Mouse (Mus musculus) bone marrow macrophage, adult 2 months (primary cell): ENCODE measurements around the gene Pdia2. TPM values are rescaled to one million over a fixed set of nuclear protein-coding genes. Genes with fewer than 3 reads are reported as not detected.

ENCODE experiments used
- H3K27ac ChIP-seq: 2 replicates; pipeline ENCODE4 v1.5.1; 2012; ENCODE audit warnings: low read depth, low read length; ENCODE audit not compliant: insufficient read depth
- H3K4me1 ChIP-seq: 2 replicates; pipeline ENCODE4 v1.6.1; 2012; ENCODE audit warnings: low read length; ENCODE audit not compliant: control insufficient read depth, insufficient read depth
- H3K4me3 ChIP-seq: 2 replicates; pipeline ENCODE4 v1.5.1; 2012; ENCODE audit warnings: mild to moderate bottlenecking, low read length, moderate library complexity; ENCODE audit not compliant: insufficient read depth
- CTCF ChIP-seq: IDR thresholded peaks from 2 replicates; pipeline ENCODE4 v1.5.1; 2012; ENCODE audit warnings: low read depth, mild to moderate bottlenecking, low read length, moderate library complexity
- POLR2A ChIP-seq: IDR thresholded peaks from 2 replicates; pipeline ENCODE4 v1.6.1; 2012; ENCODE audit warnings: mild to moderate bottlenecking, low read depth, low read length, borderline replicate concordance
- polyA plus RNA-seq: library from polyadenylated mRNA; stranded (reverse); fragments of >200 nt; gene quantifications from 2 replicates; pipeline ENCODE4 v1.2.4, GENCODE M21; 2012; ENCODE audit not compliant: missing spikeins, insufficient read depth, insufficient read length

Gene Pdia2
- polyA plus RNA-seq: not detected in 2 replicates

DNA sequence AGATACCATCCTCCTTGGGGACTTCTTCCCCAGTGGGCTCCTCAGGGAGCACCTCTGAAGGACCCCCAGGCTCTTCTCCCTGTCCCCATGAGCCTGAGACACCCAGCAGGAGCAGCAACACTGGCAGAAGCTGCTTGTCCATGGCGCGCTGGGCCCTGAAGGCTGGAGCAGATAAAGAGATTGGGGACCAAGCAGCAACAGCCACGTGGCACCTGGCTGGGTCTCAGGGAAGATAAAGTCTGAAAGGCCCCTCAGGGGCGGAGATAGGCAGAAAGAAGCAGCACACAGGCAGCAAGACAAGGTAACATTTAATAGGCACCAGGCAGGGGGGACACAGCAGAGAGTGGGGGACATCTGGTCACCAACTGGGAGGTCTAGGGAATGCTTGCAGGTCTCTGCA is at the start of gene Pdia2:
Gene Pdia2, minus strand, starts transcription at position 196 of the 400 bp plus-strand sequence.
- no peak within 1 kb of the TSS for H3K27ac ChIP-seq
- no peaks in the 10 kb centered on the region for H3K4me1 ChIP-seq
- TF ChIP-seq CTCF (no peak), POLR2A (no peak)
- no peak within 1 kb of the TSS for H3K4me3 ChIP-seq

DNA sequence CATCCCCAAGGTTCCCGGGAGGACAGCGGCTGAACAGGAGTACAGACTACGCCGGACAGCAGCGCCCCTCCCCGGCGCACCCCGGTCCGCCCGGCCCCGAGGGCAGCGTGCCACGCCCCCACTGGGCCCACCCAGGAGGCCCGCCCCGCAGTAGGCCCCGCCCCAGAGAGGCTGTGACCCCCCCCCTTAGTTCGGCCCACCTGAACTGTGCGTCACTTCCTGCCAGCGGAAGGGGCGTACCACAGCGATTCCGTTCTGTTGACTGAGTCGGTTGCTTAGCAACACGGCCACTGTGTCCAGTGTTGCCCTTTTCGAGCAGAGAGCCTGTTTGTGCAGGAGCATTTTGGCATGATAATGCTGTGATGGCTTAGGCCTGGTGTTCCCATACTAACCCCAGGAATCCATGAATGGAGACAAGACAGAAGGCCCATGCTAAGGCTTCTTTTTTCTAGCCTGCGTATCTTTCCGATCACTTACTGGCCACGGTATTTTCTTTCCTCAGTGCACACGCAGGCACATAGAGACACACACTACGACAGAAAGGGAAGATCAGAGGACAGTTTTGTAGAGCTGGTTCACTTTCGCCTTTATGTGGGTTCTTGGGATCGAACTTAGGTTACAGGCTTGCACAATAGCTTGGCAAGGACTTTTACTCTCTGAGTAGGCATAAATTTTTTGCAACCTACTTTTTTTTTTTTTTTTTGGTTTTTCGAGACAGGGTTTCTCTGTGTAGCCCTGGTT is 45.4 kb upstream of the Pdia2 start, which contains the start of gene Fam234a:
Gene Fam234a, minus strand, starts transcription at position 142 of the 741 bp plus-strand sequence.
- Histone ChIP-seq H3K4me1 (peaks cover 23% of the 10 kb centered on the region), H3K4me3 (peak within 1 kb of the TSS; percentile 68), H3K27ac (peak within 1 kb of the TSS; percentile 69)
- no peak for TF ChIP-seq CTCF
- no peak for TF ChIP-seq POLR2A

DNA sequence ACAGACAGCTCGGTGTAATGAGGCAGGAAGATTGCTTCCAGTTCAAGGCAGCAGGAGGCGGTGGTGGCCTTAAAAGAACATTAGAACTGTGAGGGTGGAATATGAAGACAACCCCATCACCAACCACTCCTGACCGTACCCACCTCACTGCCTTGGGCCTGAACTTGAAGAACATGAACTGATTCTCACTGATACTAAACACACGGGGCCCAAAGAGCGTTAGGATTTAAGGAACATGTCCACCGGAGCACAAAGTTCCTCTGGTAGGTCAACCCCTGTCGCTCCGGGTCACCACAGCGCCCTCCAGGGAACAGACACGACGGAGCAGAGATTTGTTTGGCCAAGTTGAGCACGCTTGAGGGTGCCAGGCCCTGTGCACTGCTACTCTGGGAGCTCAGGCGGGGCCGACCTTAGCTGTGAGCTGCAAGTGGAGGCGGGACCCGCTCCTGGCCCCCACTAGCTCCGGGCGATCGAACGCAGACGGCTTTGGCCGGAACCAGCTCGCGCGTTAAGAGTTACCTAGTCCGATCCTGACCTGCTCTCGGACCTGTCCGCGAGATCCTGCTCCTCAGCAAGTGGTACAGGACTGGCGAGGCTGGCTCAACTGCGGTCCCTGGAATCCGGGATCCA is 44.7 kb upstream of the Pdia2 start:
- Histone ChIP-seq H3K4me1 (peaks cover 23% of the 10 kb centered on the region), H3K4me3 (peak overlapping the region; percentile 68), H3K27ac (peak overlapping the region; percentile 57)
- peak; percentile 84 for TF ChIP-seq CTCF
- no peak for TF ChIP-seq POLR2A

DNA sequence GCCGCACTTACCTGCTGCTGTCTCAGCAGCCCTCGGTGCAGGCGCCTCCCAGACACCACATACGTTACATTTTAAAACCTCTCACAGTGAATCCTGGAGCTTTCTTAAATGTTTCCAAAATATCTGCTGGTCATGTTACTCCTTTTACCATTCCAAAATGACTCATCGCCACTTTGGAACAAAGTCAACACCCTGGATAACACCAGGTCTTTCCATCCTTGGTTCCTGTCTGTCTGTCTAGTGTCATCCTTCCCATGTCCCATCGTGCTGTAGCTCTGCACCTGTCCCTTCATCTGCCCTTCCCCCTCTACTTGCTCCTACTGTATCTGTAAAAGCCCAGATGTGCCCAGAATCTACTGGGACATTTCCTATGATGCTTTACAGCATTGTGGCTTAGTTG is 42.1 kb upstream of the Pdia2 start:
- H3K27ac ChIP-seq: no peak overlapping the region
- peaks cover 45% of the 10 kb centered on the region for H3K4me1 ChIP-seq
- TF ChIP-seq POLR2A (no peak), CTCF (no peak)
- no peak overlapping the region for H3K4me3 ChIP-seq

DNA sequence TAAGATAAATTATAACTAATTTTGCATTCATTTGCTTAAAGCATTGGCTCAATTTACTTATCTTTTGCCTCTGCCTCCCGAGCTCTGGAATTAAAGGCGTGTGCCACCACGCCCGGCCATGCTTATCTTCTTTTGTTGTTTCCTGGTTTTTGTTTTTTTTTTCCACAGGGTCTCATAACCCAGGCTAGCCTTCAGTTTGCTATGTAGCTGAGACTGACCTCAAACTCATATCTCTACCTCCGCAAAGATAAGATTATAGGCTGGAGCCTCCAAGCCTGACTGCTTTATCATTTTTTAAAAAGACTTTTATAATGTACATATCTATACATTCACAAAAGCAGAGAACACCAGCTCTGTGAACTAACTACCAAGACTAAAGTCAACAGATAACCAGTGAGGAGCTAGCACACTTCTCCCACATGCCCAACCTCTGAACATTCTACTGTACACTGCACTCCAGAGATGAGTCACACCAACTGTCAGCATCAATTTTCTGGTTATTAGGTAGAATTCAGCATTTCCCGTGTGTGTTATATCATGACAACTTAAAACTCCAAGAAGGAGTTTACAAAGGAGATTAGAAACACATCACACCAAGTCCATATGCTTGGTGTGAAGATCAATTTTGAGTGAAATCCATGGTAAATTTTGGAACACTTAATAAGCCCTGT is 41.4 kb upstream of the Pdia2 start:
- no peak overlapping the region for H3K27ac ChIP-seq
- no peak overlapping the region for H3K4me3 ChIP-seq
- peaks cover 49% of the 10 kb centered on the region for H3K4me1 ChIP-seq
- TF ChIP-seq CTCF: no peak
- TF ChIP-seq POLR2A: no peak

DNA sequence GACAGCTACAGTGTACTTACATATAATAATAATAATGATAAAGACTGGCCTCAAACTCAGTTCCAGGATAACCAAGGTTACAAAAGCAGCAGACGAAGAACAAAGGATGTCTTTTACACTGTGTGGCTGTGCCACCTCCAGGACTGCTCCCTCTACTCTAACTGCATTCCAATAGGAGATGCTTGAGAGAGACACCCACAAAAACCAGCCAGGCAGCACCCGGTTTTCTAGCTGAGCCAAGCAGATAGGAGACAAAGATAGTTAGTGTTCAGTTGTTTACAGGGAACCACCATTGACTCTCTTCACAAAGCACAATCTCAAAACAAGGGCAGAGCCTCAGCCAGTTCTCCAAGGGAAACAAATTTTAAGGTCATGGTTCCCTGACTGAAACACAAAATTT is 40.7 kb upstream of the Pdia2 start:
- peaks cover 54% of the 10 kb centered on the region for H3K4me1 ChIP-seq
- no peak overlapping the region for H3K27ac ChIP-seq
- no peak for TF ChIP-seq CTCF
- no peak for TF ChIP-seq POLR2A
- H3K4me3 ChIP-seq: no peak overlapping the region

DNA sequence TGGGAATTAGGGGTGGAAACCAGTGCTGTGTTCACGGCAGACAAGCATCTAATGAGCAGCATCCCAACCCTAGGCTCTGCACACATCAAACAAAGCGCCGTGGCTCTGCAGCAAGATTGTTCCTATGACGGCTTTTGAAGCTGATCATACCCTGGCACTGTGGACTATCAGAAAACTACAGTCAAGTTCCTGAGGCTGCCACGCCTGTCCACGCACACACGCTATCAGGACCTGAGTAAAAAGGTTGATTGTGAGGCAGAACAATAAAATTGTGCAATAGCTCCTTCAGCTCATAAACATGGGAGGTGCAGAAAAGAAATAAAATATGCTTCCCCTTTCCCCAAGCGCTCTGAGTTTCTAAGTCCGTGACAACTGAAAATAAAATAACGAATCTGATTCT is 38.8 kb upstream of the Pdia2 start:
- TF ChIP-seq CTCF: no peak
- no peak for TF ChIP-seq POLR2A
- H3K4me1 ChIP-seq: peaks cover 52% of the 10 kb centered on the region
- H3K27ac ChIP-seq: peak overlapping the region; percentile 59
- no peak overlapping the region for H3K4me3 ChIP-seq

DNA sequence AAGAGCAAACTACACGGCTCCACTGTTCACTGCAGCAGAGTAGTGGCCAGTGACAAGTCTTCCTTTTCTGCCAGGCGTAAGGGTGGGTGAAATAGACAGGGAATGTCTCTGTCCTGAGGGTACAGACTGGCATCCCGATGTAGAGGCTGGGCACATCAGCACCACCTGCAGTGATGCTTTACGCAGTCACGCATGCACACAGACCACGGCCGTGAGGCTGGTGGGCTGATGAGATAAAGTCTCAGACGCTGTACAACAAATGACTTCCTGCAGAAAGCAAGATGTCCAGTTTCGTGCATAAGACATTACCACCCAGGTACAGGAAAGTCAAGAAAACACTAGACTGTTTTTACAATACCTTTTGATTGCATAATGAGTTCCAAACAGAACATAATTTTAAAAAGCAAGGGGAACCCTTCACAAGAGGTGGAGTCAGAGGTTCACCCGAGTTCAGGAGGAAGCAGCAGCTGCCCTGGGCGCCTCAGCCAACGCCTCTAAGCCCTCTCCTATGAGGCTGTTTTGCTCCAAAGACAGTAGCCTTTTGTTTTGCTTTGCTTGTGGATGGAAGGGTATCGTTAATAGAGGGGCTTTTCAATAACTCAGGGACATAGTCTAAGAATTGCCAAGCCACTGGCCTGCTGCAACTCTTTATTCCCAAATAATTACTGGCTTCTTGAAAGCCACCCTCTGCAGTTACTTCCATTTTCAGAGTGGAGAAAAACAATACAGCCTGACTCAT is 36.4 kb upstream of the Pdia2 start:
- Histone ChIP-seq H3K27ac (peak overlapping the region; percentile 97), H3K4me3 (peak overlapping the region; percentile 28), H3K4me1 (peaks cover 55% of the 10 kb centered on the region)
- TF ChIP-seq POLR2A: no peak
- TF ChIP-seq CTCF: no peak

DNA sequence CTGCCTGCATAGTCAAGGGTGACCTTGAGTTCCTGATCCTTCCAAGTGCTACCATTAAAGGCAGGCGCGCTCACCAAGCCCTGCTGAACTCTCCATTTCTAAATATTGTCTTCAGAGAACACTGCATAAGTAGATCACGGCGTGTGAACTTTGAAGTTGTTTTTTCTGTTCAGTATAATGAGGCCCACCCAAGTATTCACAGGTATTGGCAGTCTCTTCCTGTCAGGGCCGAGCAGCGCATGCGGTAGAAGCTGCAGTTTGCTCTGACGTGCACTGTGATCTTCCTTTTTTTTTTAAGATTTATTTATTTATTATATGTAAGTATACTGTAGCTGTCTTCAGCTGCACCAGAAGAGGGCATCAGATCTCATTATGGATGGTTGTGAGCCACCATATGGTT is 35.5 kb upstream of the Pdia2 start:
- Histone ChIP-seq H3K4me1 (peaks cover 58% of the 10 kb centered on the region), H3K27ac (peak overlapping the region; percentile 97), H3K4me3 (no peak overlapping the region)
- TF ChIP-seq POLR2A (no peak), CTCF (no peak)
